Mouse (Mus musculus) monocyte, adult 2 months (primary cell): ENCODE results near the gene Hrh1.
A peak's percentile ranks its signal among the peaks of the same experiment; 100 is the strongest.

Experiments
- DNase-seq, 2 experiments: peaks; one replicate each; pipeline ENCODE4 v3.0.0; 2022; ENCODE audit warnings: low spot score in 2 of 2, low read depth in 1 of 2

Gene Hrh1

DNA sequence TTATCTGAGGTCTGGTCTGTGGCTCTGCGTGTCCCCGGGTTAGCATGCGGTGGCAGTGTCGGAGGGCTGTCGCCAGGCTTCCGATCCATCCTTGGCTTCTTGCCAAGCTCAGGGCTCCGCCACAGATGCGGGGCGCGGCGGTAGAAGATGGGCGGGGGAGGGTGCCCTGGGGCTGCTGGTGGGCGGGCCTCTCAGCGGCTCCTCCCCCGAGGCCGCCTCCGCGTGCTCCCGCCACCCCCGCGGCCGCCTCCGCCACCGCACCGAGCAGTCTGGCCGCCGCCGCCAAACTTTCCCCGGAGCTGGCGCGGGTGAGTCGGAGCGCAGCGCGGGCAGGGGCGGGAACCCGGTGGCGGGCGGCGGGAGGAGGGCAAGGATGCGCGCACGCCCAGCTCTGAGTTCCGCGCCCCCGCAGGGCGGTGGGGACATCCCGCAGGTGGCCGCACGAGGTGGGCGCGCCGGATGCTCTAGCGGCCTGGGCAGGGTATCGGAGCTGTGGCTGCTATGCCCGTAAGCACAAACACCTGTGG, at the start of gene Hrh1:
Gene Hrh1 (plus strand): TSS at position 246 of the 527 bp plus-strand sequence.
- peak in 1 of 2 experiments; percentile 7 for DNase-seq

DNA sequence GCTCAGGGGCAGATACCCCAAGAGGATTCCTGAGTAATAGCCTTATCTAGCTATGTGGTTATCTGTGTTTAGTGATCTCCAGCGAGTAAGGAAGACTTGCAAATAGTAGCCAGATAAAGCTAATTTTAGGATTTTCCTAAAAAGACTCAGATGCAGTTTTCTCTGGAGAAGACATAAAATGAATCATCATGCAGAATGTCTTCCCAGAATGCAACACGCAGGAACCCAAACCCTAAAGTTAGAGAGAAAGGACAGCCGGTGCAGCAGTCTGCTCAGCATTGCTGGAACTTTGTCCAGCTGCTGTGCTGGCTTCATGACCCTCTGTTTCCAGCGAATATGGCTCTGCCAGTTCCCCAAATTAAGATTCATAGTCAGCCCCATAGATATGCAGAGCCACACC, 43.1 kb upstream of the Hrh1 start:
- no peak for DNase-seq

DNA sequence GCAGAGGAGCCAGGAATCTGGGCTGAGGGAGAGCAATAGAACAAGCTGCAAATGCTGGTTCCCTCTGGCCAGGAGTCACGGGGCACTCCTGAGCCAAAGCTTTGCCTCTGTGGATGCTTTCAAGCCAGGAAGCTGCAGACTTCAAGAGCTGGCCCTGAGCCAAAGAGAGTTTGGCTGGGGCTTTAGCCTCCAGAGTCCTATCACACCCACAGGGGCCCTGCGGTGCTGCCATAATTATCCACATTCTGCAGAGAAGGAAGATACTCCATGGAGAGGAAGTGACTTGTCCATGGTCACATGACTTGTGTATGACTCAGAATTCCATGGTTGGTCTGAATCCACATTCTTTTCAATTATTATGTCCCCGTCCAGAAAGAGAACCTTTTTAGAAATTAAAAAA, 39.6 kb upstream of the Hrh1 start:
- no peak for DNase-seq

DNA sequence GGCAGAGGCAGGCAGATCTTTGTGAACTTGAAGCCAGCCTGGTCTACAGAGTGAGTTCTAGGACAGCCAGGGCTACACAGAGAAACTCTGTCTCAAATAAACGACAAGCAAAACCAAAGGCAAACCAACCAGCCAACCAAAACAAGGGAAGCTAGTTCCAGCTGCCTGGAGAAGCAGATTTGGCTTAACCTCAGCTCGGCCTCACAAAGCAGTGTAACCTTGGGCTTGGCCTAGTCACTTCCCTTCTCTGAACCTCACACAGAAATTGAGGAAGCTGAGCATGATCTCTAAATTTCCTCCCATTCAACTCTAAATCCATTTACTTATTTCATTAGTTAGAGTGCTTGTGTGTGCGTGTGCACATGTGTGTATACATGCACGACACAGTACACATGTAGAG, 35.4 kb upstream of the Hrh1 start:
- DNase-seq, result peak in 1 of 2 experiments; percentile 13

DNA sequence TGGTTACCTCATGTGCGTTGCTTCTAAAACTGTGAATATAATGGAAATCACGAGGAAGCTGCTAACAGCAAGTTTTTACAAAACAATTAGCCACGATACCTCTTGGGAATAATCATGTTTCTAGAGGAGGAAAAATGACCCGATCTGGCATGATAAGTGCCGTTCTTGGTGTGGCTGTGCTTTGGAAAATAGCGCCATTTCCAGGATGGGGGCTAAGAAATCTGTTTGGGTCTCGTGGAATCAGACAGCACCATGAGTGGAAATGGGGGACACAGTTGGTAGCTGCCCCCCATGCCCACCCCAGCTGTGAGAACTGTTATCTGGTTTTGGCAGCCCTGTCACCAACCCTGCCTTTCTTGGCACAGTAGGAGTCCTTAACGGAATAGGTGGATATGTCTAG, 34.0 kb upstream of the Hrh1 start:
- DNase-seq, result no peak

DNA sequence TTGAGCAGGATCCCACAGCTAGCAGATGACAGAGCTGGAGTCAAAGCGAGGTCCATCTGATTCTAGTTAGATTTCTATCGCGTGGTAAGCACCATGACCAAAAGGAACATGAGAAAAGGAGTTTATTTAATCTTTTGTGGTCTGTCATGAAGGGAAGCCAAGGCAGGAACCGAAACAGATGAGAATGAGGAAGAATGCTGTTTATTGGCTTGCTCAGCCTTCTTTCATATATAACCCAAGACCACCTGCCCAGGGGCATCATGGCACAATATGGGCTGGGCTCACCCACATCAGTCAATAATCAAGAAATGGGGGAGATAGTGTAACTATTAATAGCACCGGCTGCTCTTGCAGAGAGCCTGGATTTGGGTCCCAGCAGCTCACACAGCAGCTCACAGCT, 33.0 kb upstream of the Hrh1 start:
- no peak for DNase-seq

DNA sequence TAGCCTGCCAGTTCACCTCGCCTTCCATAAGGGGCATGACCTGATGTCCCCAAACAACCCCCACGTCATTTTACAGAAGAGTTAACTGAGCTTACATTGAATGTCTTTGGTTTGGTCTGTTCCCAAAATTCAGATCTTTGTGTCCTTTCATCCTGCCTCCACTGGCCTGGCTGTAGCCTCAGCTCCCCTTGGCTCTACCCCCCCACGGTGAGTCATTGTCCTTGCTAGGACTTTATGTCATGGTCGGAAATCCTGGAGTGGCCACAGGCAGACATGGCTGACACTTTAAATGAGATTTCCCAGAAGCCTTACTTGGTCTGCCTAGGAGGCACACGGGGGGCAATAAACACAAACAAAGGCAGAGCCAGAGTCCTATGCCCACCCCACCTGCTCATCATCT, 31.5 kb upstream of the Hrh1 start:
- no peak for DNase-seq

DNA sequence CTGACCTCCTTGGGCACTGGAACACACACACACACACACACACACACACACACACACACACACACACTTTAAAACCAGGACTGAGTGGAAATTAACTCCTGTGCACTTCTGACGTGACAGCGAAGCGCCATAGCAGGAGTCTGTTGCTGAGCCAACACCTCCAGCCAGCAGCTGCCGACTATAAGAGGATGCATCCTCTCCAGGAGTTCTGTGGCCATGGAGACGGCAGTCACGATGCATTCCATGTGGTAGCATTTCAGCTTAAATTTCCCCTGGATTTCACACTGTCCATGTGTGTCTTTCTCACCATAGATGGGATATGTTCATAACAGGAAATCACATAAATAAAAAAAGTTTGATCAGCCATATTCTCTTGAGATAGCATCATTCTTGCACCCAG, 30.1 kb upstream of the Hrh1 start:
- DNase-seq, result no peak

DNA sequence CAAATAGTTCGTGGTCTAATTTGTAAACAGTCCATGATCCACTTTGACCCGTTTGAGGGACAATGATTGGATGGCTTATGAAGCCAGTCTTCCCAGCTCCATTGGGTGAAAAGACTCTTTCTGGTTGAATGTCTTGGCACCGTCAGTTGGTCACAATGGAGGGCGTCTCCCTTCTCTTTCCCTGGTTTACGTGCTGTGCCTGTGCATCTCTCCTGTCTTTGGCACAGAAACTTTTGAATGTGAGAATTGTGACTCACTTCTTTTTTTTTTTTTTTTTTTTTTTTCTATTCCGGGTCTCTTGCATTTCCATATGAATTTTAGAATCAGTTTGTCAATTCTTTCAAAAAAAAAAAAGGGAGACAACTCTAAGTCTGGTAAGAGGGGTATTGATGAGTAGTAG, 29.5 kb upstream of the Hrh1 start:
- DNase-seq, result no peak

DNA sequence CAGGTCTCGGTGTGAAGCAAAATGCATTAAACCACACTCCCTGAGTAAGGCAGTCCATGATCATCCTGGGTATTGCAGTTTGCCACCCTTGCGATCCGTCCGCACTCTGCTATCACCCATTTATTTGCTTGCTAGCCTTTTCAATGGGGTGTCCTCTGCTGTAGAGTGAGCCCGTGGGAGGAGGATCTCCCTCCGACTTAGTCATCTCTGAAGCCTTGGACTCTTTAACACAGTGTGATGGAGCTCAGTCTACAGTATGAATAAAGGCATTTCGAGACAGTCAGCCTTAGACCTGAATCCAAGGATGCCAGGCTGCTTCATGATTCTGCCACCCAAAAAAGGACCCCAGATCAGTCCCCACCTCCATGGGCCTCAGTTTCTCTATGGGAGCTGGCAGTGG, 25.0 kb upstream of the Hrh1 start:
- DNase-seq, result no peak

DNA sequence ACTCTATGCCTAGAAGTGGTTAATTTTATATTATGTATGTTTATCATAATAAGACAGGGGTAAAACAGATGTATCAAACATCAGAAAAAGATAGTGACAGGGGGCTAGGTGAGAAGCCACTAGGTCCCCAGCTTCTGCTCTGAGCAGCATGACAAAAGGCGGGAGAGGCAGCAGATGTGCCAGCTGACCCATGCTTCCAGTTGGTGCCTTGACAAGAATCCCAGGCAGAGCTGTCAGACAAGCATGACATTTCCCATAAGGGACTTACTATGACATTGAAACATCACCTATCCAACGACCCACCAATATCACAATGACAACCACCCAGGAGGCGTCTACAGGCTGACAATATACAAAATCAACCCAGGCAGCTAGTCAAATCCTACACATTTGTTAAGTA, 16.9 kb upstream of the Hrh1 start:
- no peak for DNase-seq

DNA sequence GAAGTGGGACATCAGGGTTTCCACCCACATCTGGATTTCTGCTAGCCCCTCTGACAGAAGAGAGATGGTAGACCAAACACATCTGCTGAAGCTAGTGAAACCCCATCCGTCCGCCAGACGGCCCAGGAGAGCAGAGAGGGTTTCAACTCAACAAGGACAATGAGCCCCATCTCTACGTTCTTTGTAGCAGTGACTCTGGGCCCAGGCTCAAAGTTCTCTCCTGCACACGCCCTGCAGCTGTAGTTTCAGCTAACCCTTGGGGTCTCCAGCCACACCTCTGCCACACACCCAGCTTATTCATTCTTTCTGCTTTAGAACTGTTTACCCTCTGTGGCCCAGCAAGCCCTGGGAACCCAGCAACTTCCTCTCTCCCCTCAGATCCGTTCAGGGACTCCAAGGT, 10.4 kb upstream of the Hrh1 start:
- no peak for DNase-seq

DNA sequence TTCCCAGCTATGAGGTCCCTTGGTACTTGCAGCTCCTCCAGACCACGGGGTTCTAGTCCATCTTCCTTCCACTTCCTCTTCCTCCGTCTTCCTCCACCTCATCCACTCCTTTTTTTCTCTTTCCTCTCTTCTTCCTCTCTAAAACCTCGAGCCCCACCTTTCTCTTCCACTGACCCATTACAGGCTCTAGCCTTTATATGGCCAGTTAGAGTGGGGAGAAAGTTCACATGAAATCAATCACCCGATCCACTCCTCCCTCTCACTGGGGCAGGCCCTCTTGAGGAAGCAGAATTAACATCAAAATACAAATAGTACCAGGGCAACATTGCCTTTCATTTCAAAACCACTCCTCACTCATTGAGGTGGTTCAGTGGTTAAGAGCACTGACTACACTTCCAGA, 9.9 kb upstream of the Hrh1 start:
- DNase-seq, result no peak

DNA sequence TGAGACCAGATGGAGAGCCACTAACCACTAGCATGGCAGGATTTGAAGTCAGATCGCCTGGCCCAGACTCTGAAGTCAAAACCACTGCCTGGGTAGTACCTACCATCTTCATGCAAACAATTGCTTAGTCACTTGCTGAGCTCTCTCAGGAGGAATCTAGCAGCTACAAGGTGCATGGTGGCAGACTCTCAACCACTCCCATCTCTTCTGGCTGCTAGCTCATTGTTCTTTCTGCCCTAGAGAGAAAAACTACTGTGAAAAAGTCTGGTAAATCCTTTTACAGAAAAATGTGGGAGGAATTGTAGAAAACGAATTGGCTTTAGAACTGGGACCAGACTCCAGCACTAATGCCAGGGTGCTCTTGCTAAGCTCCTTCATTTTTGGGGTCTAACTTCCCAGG, 7.6 kb upstream of the Hrh1 start:
- no peak for DNase-seq

DNA sequence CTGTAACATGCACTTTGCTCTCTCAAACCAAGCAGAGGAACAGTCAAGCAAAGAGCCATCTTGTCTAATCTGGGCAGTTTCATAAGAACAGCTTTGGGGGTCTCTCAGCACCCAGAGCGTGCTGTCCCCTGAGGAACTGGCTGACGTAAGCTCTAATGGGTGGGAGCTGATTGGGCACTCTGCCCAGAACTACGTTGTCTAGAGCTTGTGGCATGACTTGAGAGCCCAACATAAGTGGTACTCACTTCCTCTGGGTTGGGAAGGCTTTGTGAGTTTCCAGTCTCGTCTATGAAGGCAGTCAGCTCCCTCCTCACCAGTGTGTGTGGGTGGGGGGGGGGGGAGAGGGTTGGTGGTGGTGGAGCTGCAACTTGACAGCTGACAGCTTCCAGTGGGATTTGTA, 2.8 kb upstream of the Hrh1 start:
- no peak for DNase-seq

DNA sequence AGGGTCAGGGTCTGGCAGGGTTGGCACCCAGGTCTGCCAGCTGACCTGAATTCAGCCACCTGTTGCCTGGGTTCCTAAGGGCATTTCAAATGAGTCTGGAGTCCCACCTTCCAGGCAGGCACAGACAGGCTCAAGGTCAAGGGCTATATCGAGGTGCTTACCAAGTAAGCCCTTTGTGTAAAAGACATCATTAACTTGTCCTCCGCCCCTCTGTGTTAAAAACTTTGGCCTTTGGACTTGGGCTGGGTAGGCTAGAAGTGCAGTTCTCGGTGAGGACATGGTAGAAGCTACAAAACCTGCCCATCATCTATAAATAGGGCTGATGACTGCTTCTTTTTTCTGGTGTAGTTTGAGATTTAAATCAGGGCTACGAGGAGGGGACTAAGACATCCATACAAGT, 1.1 kb upstream of the Hrh1 start:
- DNase-seq, result no peak

DNA sequence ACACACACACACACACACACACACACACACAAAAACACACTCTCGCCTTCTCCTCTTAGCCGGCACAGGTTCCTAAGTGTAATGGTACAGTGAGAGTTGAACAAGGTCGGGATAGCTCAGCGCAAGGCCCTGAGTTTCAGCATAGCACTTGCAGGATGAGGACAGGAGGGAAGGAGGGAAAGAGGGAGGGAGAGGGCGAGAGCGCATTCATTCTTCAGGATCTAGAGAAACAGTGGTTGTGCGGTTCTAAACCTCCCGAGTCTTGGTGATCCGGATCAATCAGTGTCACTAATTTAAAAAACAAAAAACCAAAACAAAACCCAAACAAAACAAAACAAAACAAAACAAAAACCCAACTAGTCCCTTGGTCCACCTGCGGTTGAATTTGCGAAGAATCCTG, 456 bp upstream of the Hrh1 start:
- no peak for DNase-seq

DNA sequence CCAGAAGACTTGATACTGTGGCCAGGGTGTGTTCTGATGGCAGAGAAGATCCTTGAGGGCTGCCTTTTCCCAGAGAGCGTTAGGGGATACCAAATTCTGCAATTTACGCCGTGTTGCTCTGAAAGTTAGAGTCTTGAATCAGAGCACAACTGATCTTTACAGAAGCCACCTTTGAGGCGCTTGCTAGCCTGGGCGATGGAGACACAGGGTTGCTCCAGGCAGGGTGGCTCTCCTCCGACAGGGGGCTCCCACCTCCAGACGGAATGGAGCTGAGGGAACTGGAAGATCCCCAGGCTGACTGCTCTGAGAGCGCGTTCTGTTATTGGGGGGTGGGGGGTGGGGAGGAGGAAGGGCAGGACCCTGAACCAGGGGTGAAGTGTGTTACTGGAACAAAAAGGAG, 890 bp downstream of the Hrh1 start:
- no peak for DNase-seq

DNA sequence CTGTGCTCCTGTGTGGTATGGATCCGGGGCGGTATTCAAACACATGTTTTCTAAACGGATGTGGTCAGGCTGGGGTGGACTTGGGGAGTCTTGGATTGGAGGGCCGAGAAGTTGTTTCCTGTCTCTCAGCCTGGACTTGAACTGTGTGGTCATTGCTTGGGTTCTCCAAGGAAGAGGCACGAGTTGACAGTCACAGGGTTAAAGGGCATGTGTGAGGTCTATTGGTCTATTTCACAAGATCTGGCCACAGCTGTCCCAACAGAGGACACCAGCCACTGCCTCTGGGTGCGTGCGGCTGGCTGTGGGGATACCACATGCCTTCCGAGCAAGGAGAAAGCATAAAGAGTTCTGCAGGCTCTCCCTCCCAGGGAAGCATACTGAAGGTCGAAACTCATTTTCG, 2.7 kb downstream of the Hrh1 start:
- DNase-seq, result no peak

DNA sequence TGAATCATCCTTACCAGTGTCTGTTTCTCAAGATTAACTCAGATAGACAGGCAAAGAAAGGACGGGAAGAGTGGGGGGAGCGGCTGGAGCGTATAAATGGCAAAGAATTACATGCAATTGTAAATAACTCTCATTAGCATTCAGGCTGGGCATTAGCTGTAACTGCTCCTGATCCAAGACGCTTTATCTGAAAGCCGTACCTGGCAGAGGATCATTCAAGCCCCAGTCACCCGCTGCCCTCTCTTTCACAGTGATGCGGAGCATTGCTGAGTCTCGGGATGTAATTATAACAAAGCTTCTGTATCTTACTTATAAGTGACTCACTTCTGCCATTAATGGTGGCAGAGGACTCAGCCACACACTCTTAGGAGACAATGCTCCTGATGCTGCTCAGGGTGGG, 3.1 kb downstream of the Hrh1 start:
- no peak for DNase-seq

DNA sequence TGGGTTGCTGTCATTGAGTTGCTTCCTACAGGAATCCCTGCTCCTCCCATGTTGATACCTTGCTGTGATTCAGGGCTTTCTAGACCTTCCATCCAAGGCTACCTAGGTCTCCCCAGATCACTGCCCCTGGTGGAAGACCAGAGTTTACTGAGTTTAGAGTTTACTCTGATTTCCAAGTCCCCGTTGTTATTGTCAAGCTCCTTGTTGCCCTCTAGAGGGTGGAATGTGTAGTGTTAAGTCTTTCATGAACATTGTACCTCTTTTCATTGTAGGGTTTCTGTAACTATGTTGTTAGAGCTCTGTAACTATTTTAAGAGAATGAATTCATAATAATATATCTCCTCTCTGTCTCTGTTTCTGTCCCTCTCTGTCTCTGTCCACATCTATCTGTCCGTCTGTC, 4.4 kb downstream of the Hrh1 start:
- DNase-seq, result no peak

DNA sequence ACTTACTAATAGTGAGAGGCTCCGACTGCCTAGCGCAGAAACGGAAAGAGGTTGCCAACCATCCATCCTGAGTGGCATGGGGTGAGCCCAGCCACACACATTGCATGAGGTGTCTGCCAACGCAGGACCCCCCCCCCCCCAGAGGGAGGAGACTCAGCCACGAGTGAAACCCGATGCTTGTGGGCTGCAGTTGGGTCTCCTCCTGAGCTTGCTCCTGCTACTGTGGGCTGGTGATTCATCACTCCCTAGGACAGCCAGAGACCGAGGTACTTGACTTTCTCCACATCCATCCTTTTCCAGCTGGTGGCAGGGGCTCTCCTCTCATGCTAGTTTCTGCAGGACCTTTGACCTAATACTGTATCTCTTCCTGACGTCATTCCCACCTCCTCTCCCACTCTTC, 5.9 kb downstream of the Hrh1 start:
- no peak for DNase-seq

DNA sequence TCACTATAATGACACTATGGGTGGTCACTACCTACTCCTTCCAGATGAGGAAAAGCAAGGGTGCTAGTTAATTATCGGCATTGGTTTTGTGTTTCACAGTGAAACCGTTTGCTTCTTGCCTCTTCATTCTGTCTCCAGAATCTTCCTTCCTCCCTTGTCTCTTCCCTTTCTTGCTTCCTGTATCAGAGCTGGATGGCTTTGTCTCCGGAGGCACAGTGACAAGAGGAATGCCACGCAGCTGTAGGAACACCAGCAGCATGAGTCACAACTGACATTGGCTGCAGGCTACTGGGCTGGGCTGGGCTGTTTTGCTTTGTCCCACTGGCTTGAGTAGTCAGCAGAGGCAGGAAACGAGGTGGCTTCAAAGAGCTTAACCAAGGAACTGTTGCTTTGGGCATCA, 6.4 kb downstream of the Hrh1 start:
- no peak for DNase-seq

DNA sequence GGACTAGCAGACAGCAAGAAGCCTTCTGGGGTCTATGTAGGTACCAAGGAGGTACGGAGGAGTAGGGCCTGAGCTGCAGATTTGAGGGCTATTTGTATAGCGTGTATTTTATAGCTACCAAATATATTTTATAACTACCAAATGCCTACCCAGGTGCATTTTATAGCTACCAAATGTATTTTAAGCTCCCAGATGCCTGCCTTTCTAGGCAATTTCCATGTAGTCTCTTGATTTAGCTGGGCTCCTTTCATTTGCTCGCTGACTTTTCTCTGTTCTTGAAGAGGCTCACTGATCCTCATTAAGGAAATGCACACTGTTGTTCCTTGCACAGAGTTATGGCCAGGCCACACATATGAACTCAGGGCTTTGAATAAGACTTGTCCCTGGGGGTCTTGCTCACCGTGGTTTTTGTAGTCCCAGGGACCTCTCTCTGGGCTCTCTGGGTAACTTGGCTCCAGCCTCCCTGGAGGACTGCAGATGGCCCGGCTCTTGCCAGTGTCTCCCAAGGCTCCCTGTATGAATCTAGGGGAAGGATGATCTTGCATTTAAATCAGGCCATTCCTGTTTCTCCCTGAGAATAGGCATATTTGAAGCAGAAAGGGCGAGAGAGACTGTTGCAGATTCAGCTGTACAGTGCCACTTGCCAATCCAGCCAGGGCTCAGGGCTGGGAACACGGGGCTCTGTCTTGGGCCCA, 7.2 kb downstream of the Hrh1 start:
- no peak for DNase-seq
